Mouse (Mus musculus) left cerebral cortex, postnatal 10 days (tissue): ENCODE measurements around the gene Clasp1. TPM values are rescaled to one million over a fixed set of nuclear protein-coding genes. Genes with fewer than 3 reads are reported as not detected.
A peak's percentile ranks its signal among the peaks of the same experiment; 100 is the strongest.

ENCODE experiments used
- DNase-seq, 2 experiments: peaks; one replicate each; pipeline ENCODE4 v3.0.0; 2021 to 2022; ENCODE audit warnings: low spot score in 2 of 2, mixed read lengths in 1 of 2; ENCODE audit errors: extremely low spot score in 1 of 2
- intact Hi-C: fragments of 180-260 bp; cut with DNase I; formaldehyde crosslinking; loops from one replicate; pipeline ENCODE4 v1.15.1; 2025
- total RNA-seq, 2 experiments: library from RNA; stranded (reverse); gene quantifications; 2 replicates each; pipeline ENCODE4 v1.2.3; 2021

Clasp1 gene
- total RNA-seq, 2 experiments from 2014 or later = 143 to 154 TPM

- intact Hi-C loops = no loop called here
- no peak for DNase-seq
Measured at GRCm38 (mm10) chr1:118480484-118481364, 91.9 kb downstream of the Clasp1 start.

DNA sequence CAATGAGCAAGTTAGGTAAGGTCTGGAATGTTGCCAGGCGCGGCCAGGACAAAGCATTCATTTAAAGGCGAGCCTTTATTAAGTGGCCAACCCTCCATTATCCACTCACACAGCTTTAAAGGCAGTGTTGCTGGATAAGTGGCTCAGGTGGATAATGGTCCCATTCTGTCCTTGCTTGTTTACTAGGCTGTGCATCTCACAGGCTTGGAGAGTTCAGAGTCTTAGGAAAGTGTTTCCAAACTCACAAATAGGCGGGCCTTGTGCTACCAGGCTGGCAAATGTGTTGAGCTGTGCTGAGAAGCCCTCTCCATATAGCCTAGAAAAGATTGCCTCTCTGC lies 92.5 kb downstream of the Clasp1 start:
- intact Hi-C loops = no loop called here
- DNase-seq = peak in 1 of 2 experiments; percentile 53

DNA sequence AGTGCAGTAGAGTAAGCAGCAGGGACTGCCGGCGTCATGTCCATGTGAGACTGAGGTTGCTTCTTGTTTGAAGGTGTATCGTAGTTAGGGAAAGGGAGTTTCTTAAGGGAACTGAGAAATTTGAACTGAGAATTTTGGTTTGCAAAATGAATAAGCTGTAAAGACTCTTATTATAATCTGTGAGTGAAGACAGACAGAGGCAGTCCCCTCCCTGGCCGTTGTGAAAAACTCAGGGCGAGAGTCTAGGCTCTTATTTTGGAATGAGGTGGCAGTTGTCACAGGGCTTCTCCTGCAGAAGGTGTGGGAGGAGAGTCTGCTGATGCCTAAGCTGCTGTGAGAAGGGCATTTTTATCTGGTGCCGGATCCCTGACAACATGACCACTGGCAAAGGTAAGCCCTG lies 92.8 kb downstream of the Clasp1 start:
- peak in 1 of 2 experiments; percentile 36 for DNase-seq
- intact Hi-C loops = no loop called here

DNA sequence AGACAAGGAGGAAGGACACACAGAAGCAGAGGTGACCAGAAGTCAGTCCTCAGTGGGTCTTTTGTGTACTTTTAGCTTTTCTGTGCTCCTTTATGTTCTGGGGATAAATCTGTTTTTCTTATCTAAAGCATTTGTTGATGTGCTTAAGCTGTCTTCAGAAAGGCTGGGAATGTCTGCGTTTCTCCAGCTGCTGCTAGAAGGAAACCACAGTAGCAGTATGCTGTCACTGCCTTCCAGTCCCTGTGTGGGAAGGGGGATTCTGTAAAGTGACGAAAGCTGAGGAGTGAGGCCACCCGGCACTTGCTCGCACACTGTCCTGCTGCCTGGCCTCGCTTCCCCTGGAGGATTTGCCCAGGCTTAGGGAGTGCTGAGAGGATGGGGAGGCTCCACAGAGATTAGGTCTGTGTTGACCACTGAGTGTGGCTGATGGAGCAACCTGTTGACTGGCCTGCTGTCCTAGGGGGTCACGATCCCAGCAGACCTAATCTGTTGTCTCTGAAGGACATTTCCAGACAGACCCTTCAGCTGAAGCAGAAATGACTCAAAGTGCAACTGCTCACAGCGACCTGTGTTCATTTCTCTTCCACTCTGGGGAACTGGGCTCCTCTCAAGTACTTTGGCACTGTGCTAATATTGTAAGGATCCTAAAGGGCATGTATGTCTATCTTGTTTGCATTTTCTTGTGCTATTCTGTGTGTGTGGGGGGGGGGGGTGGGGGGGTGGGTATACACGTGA lies 93.6 kb downstream of the Clasp1 start:
- intact Hi-C loops = no loop called here
- peak in 1 of 2 experiments; percentile 31 for DNase-seq

- intact Hi-C loops = no loop called here
- DNase-seq = no peak
Measured at GRCm38 (mm10) chr1:118483504-118484096, 94.7 kb downstream of the Clasp1 start.

GRCm38 (mm10) chr1:118485572-118485971 lies 96.7 kb downstream of the Clasp1 start:
- DNase-seq = peak in 1 of 2 experiments; percentile 49
- intact Hi-C loops = no loop called here

DNA sequence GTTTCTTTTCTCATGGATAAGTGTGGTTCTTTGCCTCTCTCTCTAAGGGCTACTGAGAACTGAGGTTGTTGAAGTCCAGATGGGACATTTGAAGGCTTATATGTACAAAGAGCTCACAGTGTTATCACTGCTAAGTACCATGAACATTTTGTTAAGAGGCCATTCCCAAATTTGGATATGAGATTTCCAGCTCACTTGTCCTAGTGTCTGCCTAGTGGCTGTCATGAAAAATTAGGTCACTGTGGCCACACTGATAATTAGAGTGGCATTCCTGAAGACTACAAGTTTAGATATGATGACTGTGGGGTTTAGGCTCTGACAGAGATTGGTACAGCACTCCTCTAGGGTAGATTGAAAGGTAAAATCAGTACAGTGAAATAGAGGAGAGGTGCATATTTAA lies 97.2 kb downstream of the Clasp1 start:
- DNase-seq = no peak
- intact Hi-C loops = no loop called here

DNA sequence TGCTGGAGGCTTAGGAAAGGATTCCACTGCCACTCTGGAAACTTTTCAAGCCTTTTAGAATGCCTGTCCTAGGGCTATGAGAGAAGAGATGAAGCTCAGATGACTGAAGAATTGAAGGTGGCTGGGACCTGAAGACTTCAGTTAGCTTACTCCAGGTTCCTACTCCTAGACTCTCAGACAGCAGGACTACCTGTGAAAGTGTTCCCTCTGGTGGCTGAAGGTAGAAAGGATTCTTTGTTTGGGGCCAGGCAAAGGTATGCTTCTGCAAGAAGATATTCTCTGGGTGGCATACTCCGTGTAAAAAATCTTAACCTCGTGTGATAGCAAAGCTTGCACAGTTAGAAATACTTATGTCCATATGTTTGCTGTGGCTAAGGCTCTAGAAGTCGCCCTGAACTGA lies 104.0 kb downstream of the Clasp1 start:
- no peak for DNase-seq
- intact Hi-C loops = no loop called here

DNA sequence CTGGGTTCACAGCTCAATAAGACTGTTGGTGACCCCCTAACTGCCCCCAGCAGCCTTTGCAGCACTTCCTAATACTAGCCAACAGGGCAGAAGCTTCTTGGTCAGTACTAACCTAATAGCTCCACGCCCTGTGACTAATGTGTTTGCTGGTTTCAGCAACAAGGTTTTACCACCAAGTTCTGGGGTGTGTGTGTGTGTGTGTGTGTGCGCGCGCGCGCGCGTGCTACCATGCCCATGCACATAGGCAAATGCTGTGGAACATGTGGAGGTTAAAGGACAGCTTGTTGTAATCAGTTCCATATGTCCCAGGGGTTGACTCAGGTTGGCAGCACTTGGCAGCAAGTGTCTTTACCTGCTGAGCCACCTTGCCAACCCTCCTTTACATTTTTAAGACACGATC lies 105.7 kb downstream of the Clasp1 start:
- intact Hi-C loops = no loop called here
- no peak for DNase-seq

DNA sequence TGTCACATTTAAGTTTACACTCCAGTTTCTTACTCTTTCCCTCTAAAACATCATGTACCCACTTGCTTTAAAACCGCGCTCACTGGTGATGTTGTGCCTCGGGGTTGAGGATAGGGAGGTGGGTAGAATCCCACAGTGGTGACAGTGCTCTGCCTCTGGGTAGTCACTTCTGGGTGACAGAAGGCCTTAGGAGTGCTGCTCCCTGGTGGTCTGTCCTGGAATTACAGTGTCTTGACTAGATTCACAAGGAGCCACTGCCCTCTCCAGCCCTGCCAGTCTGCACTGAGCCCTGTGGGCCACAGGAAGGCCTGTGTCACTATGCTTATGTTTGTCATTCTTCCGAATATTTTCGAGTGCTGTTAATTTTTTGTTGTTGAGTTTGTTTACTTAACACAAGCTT lies 109.5 kb downstream of the Clasp1 start:
- peak; percentile 69 to 79 for DNase-seq
- intact Hi-C loops = no loop called here

- intact Hi-C loops = loop anchor here (5.0 kb wide), 1 partner anchor 168 kb away; no protein-coding TSS in a partner anchor
- DNase-seq = no peak
Measured at GRCm38 (mm10) chr1:118500606-118501005, 111.7 kb downstream of the Clasp1 start.

- DNase-seq = no peak
- intact Hi-C loops = loop anchor here (5.0 kb wide), 1 partner anchor 169 kb away; no protein-coding TSS in a partner anchor
Measured at GRCm38 (mm10) chr1:118501691-118502090, 112.8 kb downstream of the Clasp1 start.

- no peak for DNase-seq
- intact Hi-C loops = no loop called here
Measured at GRCm38 (mm10) chr1:118505746-118506145, 116.9 kb downstream of the Clasp1 start.

DNA sequence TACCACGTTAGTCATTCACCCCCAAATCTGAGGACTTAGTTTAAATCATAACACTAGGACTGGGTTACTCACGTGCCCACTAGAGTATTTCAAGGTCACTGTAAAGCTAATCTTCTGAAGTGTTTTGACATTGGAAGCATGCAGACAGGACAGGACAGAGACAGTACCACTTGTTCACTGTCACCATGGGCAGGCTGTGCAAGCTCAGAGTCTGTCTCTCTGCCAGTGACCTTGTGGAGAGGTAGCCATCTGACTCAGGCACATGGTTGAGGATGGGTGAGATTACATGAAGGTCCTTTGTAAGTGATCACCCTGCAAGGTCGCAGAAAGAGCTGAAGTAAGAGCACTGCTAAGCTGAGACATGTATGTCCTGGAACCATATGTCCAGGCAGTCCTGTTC lies 122.1 kb downstream of the Clasp1 start:
- no peak for DNase-seq
- intact Hi-C loops = loop anchor here (10.0 kb wide), 1 partner anchor 244 kb away; no protein-coding TSS in a partner anchor

DNA sequence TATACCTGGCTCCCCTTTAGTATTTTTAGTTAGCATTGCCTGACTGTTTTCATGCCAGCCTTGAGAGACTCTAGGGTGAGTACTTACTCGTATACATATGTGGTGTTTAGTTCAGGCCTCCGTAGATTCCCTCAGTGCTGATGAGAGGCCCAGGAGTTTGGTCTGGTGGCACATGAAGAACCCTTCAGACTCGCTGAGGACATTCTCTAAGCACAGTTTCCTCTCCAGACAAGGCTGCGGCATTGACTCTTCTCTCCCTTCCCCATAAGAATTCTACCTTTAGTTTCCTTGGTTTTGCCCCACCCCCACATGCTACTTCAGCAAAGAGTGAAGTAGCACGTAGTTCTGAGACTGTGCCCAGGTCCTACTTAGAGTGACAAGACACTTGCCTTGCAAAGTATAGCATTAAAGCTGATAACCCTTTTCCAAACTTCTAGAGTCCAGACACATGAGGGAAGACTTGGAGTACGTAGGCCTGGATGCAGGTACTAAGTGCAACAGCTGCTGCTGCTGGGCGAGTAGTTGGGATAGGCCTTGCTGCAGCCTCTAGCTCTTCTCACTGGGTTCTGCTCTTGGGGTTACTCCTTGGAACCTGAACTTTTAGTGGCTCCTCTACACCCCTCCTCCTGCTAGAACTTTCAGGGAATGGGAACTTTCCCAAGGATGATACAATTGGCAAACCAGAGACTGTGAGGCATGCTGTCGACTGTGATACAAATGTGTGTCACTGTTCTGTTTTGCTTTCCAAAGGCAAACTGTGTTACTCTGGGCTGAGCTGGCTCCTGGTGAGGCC lies 123.1 kb downstream of the Clasp1 start:
- intact Hi-C loops = loop anchor here (10.0 kb wide), 1 partner anchor 243 kb away; no protein-coding TSS in a partner anchor

DNA sequence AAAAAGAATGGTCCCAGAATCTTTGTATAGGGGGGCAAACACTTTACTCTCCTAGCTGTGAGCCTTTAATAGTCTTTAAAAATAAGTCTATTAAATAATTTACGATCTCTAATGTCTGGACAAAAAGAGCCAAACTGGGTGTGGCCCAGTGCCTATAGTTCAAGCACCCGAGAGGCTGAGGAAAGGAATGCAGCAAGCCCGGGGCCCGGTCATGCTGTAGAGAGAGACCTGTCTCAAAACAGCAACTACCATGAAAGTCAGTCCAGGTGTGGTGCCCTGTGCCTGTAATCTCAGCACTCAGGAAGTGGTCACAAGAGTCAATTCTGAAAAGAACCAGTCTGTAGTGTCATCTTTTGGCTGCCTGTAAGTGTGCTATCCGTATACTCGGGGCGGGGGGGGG lies 127.4 kb downstream of the Clasp1 start:
- intact Hi-C loops = loop anchor here (10.0 kb wide), 1 partner anchor 239 kb away; no protein-coding TSS in a partner anchor

More for the DNA sequence above, 123.1 kb downstream of the Clasp1 start:
- DNase-seq = no peak

GRCm38 (mm10) chr1:118523161-118523560 lies 134.3 kb downstream of the Clasp1 start:
- no peak for DNase-seq
- intact Hi-C loops = no loop called here

More for the DNA sequence above, 127.4 kb downstream of the Clasp1 start:
- DNase-seq = no peak

GRCm38 (mm10) chr1:118525336-118525735 lies 136.5 kb downstream of the Clasp1 start:
- no peak for DNase-seq
- intact Hi-C loops = no loop called here

- intact Hi-C loops = no loop called here
- no peak for DNase-seq
Measured at GRCm38 (mm10) chr1:118529213-118529612, 140.4 kb downstream of the Clasp1 start.
